Mouse (Mus musculus) liver, embryonic 14.5 days (tissue): ENCODE measurements around the gene Agpat2.

Experiments used
- CTCF ChIP-seq: IDR thresholded peaks from 2 replicates; pipeline ENCODE4 v1.5.1; 2016; ENCODE audit warnings: antibody characterized with exemption, low read depth, control low read depth
- EP300 ChIP-seq: IDR thresholded peaks from 2 replicates; pipeline ENCODE4 v1.6.1; 2016; ENCODE audit warnings: antibody characterized with exemption, low read depth

DNA sequence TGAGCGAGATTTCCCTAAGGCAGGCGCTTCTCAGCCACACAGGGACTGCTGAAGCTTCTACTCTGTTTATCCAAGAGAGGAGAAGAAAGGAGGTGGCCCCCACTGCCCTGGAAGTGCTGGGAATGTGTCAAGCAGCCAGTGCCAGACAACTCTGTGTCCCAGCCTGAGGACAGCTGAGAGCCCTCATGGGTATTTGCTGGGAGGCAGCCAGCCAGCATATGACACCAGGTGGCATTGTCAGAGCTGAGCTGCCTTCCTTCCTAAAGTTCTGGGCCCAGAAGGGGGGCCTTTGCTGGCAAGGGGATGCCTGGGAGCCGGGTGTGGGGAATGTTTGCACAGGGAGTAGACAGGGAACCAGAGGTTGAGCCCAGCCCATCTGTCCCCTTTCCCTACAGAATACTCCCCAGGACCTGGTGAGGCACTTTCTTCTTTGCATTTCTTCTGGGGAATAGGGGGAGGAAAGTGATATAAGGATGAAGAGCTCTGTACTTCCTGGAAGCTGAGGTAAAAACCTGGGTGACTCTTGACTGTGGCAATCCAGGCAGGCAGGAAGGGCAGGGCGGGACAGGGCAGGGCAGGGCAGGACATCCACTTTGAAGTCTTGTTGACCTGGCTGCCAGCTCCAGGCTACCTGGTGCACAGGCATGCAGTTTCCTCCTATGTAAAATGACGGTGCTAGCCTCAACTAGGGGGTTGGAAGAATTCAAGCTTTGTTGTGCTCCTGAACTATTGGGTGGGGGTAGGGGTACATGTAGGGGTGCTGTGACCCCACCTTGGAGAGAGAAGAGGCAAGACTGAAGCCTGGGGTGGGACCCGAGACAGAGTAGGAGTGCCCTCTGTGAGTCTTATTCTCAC lies 3.1 kb upstream of the Agpat2 start:
- TF ChIP-seq EP300 (no peak), CTCF (no peak)
